Mouse (Mus musculus) ES-Bruce4 (cell line): ENCODE data around the gene Abcd3.

Experiments
- CTCF ChIP-seq: IDR thresholded peaks from one replicate; pipeline ENCODE4 v1.8.1; 2011; ENCODE audit warnings: low read depth, low read length
- EP300 ChIP-seq: IDR thresholded peaks from 2 replicates; pipeline ENCODE4 v1.6.1; 2011; ENCODE audit warnings: low read depth, low read length; ENCODE audit not compliant: insufficient read depth

- TF ChIP-seq CTCF (no peak), EP300 (no peak)
Measured at GRCm38 (mm10) chr3:121715741-121716459, 99.2 kb downstream of the Abcd3 start.
